Mouse (Mus musculus) 416B (cell line): ENCODE measurements at regions not wholly inside any gene's neighbourhood (a gene's known extent, or its start where the extent isn't known, plus 50 kb on each side); places are given as distances from the start of the nearest gene placed in this dataset.

Experiments
- DNase-seq: peaks from one replicate; pipeline ENCODE4 v3.0.0; 2011; ENCODE audit warnings: low read depth

- no peak for DNase-seq
These were observed 85.3 kb upstream of the P2ry1 start for GRCm38 (mm10) chr3:60917271-60917670.

GRCm38 (mm10) chr3:60926024-60926547 is 76.5 kb upstream of the P2ry1 start:
- DNase-seq = no peak

GRCm38 (mm10) chr3:60928910-60929309 is 73.7 kb upstream of the P2ry1 start:
- no peak for DNase-seq

- DNase-seq = no peak
These were observed 68.1 kb upstream of the P2ry1 start for GRCm38 (mm10) chr3:60934492-60934891.

- no peak for DNase-seq
These were observed 61.1 kb upstream of the P2ry1 start for GRCm38 (mm10) chr3:60941451-60941850.

GRCm38 (mm10) chr3:60948897-60949296 is 53.7 kb upstream of the P2ry1 start:
- no peak for DNase-seq
